Mouse (Mus musculus): ENCODE data around the gene Mbnl1. TPM values are rescaled to one million over a fixed set of nuclear protein-coding genes. Genes with fewer than 3 reads are reported as not detected.

Mbnl1 gene
- polyA plus RNA-seq, 1 experiment from 2014 or later = 235 TPM

- DNase-seq (ENCODE audit: low spot score) = no peak
Observed at GRCm38 (mm10) chr3:60568171-60568684, 95.6 kb downstream of the Mbnl1 start.

DNA sequence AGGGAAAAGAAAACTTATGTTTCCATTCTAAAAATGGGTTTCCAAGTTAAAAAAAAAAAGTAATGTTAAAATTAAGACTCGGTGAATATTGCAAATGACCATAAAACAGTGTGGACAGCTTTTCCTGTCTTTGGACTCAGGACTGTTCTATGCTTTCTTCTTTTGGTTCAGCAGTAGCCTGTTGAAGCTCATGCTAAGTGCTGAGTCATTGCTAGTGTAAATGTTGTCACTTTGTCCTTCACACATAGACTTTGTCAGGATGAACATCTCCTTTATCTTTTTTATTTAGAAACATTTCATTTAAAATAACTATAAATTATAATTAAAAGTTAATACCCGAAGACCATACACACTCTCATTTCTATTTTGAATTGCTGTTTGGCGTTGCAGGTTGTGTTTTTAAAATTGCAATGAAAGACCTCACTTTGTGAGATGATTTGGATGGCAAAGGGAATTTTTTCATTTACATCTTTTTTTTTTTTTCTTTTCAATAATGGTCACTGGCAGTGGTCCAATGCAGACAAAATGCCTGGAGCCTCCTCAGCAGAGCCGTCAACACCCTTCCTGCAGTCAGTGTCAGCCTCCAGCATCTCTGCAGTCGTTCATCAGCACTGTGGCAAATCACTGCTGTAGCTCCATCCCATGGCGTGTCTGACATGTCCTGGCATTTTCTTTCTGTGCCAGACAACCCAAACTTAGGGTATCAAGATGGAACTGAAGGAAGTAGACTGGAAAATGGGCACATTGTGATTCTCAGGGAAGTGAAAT, 96.4 kb downstream of the Mbnl1 start:
- DNase-seq (ENCODE audit: low spot score) = no peak

- DNase-seq (ENCODE audit: low spot score) = no peak
Observed at GRCm38 (mm10) chr3:60569781-60570180, 97.2 kb downstream of the Mbnl1 start.

- no peak for DNase-seq (ENCODE audit: low spot score)
Observed at GRCm38 (mm10) chr3:60570491-60571022, 97.9 kb downstream of the Mbnl1 start.

GRCm38 (mm10) chr3:60571493-60571892, 98.9 kb downstream of the Mbnl1 start:
- DNase-seq (ENCODE audit: low spot score) = no peak

DNA sequence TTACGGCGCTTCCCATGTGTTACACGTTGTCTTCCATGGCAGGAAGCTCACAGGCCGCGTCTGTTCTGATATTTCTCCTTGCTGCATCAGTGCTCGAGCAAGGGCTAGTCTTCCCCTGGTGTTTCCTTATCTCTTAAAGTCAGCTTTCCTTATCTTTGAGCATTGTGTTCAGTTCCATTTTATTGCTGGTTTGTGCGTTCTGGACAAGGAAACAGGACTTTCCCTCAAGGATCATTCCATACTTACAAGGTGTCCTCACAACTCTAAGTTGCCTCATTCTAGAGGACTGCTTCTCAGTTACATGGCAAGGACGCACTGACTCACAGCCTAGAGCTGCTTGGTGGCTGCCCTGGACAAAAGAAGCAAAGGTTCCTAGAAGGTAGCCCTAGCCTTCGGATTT, 101.6 kb downstream of the Mbnl1 start:
- no peak for DNase-seq (ENCODE audit: low spot score)

DNA sequence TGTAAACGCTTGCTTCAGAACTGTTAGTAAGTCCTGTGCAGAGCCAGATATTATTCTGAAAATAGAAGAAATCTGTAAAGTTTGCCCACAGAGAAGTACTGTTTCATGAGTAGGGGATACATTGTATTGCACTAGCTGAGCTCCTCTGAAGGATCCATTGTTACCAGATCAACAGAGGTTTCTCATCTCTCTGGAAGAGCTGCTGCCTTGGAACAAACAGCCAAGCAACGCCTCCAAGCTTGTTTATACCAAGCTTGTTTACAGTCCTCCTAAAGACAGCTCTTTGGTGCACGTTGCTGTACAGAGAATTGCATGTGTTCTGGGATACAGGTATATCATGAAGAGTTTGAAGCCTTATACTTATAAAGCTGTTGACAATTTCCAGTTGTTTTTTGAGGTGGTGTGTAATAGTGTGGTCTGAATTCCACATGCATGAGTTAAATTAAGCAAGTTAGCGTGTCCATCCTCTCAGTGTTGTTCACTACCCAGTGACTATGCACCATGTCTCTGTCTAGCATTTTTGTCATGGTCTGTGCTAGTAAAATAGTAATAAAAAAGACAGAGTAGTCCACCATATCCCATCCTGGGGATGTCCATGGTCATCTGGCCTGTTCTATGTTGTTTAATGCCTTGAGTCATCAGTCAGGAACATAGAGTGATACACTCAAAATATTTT, 102.4 kb downstream of the Mbnl1 start:
- DNase-seq (ENCODE audit: low spot score) = no peak

DNA sequence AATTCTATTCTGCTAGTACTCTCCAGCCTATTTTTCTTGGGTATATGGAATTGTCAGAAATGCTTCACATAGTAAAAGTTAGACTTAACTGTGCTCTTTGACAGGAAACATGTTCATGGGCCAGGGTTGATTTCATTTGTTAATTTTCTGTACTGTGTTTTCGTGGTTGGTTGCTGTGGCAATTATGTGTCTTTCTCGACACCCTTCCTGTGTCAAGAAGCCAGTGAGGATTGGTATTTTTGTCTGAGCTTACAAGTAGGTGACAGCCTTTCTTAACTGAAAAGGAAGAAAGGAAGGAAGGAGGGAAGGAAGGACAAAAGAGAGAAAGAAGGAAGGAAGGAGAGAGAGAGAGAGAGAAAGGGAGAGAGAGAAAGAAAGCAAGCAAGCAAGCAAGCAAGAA, 103.3 kb downstream of the Mbnl1 start:
- peak; percentile 11 for DNase-seq (ENCODE audit: low spot score)

DNA sequence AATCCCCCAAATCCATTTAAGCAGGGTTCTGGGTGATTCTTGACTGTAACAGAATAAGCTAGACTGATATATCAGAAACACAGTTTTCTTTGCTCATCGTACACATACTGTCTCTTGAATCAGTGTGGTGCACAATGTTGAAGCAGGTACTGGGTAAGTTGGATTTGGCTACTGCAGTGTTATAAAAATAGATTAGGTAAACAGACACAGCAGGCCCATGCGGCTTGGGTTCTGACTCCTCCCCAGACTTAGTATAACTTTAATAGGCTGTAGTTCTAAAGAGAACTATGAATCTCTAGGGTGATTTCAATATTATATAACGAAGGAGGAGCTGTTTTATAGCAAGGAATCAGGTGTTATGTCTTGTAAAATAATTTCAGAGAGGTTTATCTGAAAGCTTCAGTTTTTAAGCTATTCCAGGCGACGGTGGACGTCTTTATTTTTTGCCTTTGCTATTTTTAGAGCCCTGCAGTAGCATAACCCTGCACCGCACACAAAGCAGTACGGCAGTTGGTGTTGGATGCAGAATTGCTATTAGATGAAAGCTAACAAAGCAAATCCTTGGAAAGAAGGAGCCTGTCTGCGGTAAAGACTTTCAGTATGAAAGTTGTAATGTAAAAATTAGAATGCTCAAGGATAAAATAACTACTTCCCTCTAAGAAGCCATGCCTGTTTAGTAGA, 103.9 kb downstream of the Mbnl1 start:
- DNase-seq (ENCODE audit: low spot score) = no peak

DNA sequence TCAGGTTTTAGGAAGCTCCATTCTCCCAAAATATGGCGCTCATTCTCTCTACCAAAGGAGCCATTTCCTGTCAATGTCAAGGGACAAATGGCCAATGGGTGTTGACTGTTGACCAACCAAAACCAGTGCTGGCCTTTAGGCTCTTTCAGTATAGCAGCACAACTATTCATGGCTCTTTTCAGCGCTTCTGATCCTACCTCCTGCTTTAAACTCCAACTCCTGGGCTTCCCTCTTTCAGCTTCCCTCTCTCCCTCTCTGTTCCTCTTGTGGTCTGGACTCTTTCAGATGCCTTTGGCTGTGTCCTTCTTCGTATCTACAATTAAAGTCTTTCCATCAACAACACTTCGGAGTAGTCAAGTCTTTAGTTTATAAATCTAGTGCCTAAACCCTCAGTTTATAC, 107.2 kb downstream of the Mbnl1 start:
- DNase-seq (ENCODE audit: low spot score) = no peak

DNA sequence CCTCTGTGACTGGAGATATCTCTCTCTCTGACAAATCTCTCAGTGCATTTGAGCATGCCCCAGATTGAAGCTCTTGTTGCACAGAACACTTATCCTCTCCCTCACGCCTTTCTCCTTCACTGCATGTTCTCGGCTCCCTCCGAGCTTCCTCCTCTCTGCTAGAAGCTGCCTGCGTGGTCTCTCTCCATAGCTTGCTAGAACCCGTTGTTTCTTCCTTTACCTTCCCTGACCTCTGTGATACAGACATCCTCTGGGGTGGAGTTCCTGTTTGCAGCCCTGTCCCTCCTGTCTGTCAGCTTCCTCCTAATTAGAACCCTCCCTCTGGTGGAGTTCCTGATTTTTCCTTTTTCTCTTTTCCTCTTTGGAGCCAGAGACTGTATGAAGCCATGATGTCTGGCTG, 108.1 kb downstream of the Mbnl1 start:
- no peak for DNase-seq (ENCODE audit: low spot score)

GRCm38 (mm10) chr3:60582154-60582553, 109.5 kb downstream of the Mbnl1 start:
- DNase-seq (ENCODE audit: low spot score) = no peak

- no peak for DNase-seq (ENCODE audit: low spot score)
Observed at GRCm38 (mm10) chr3:60582620-60583019, 110.0 kb downstream of the Mbnl1 start.

DNA sequence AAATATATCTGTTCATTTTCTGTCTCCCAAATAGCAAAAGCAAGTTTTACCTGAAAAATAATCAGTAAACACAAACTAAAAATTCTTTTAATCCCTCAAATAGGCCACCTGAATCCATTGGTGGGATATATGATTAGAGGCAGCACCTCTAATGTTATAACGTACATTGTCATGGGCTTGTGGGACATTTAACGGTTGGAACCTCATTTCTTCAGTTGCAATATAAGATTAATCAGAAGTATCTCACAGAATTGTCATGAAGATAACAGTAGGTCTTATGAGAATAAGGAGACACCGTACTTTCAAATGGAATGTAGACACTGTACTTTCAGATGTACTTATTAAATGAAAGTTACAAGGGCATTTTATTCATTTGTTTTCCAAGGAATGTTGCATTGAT, 112.1 kb downstream of the Mbnl1 start:
- DNase-seq (ENCODE audit: low spot score) = no peak

DNA sequence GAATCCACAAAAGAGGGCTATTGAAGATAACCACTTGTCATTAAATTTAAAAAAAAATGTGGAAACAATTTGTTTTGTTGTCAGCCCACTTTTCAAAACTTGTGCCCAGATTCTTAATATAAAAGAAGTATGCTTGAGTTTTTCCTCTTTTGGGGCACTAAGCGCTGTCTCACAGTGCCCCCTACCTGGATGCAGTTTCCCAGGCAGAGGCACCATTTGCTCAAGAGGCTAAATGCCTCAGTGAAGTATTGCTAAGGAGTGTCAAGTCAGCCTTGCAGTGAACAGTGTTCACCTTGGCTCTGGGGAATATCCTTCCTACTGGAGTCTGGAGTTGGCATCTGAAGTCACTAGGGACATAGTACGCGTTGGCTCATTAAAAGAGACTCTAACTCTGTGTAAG, 113.4 kb downstream of the Mbnl1 start:
- no peak for DNase-seq (ENCODE audit: low spot score)

GRCm38 (mm10) chr3:60587149-60587548, 114.5 kb downstream of the Mbnl1 start:
- no peak for DNase-seq (ENCODE audit: low spot score)

DNA sequence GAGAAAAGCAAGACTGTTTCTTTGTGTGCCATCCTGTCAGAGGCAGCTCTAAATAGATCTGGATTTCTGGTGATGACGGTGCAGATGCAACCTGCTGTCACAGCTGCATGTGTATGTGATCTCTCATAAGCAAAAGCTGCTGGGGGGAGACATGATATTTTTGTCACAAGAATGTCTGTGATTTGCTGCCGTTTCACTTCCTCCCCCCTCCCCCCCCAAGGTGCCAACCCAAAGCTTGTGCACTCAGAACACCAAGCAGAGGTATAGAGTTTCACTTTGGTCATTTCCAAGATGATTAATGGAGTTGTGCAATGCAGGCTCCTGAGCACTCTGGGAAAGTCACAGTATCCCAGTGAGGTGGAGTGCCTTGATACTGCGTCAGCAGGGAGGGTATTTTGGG, 116.7 kb downstream of the Mbnl1 start:
- peak; percentile 28 for DNase-seq (ENCODE audit: low spot score)

DNA sequence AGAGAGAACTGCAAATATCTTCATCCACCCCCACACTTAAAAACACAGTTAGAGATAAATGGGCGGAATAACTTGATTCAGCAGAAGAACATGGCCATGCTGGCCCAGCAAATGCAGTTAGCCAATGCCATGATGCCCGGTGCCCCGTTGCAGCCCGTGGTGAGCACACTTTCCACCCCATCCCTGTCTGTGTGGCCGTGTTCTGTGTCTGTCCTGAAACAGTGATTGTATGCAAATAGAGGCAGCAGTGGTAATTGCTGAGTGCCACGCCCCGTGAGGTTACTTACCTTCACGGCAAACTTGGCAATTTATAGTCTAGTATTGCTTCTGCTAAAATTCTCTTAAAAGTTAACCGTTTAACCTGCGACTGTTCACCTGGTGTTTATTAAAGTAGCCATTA, 123.0 kb downstream of the Mbnl1 start:
- no peak for DNase-seq (ENCODE audit: low spot score)

DNA sequence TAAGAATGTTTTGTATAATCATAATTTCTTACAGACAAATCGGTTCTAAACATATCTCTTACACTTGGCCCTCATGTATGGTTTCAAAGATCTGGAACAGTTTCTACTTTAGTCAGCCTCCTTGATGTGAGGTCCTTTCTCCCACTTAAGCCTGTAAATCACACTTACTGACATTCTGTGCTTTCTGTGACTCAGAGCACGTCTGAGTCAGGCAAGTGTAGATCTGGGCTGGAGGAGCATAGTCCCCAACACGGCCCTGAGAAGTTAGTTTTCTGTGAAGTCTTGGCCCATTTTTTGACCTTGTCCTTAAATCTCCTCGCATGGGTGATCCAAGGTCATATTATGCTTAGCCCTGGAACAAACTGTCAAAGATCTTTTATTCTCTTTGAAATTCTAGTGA, 124.4 kb downstream of the Mbnl1 start:
- DNase-seq (ENCODE audit: low spot score) = no peak

DNA sequence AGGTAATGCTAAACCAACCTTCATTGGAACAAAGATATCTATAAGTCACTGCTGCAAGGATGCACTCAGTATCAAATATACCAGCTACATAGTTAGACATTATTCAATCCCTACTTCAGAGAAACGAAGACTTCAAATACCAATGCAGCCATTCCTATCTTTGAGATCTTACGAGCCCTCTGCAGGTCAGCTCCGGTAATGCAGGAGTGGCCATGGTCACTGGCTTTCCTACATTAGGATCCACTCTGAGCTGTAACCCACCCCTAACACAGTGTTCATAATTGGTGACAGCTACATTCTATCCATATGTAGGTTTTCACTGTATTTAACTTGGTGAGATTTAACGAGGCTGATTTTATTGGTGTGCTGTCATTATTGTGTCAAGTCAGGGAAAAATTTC, 129.1 kb downstream of the Mbnl1 start:
- peak; percentile 53 for DNase-seq (ENCODE audit: low spot score)

GRCm38 (mm10) chr3:60602923-60603549, 130.4 kb downstream of the Mbnl1 start:
- no peak for DNase-seq (ENCODE audit: low spot score)

- no peak for DNase-seq (ENCODE audit: low spot score)
Observed at GRCm38 (mm10) chr3:60603637-60604036, 131.0 kb downstream of the Mbnl1 start.
